Mouse (Mus musculus): Measurements from ENCODE around the gene Mgp.

DNA sequence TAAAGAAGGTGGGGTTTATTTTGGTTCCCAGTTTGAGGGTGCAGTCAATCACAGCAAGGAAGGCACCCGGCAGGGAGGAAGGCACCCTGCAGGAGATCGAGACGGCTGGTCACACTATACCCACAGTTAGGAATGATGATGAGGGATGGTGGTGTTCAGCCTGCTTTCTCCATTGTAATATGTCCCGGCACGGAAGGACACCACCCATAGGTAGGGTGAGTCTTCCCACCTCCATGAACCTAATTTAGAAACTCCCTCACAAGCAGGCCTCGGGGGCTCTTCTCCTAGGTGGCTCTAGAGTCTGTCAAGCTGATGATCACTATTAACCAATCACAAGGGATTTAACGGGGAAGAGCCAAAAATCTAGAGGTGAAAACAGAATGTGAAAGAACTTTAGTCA, 47.2 kb upstream of the Mgp start:
- no peak for TF ChIP-seq POLR2A (IDR thresholded peaks at IDR 0.05; ENCODE audit: borderline replicate concordance, control insufficient read depth, low read depth, low read length)
- TF ChIP-seq CTCF (IDR thresholded peaks at IDR 0.05; ENCODE audit: control insufficient read depth, insufficient read depth, low read length), result no peak
